Mouse (Mus musculus): Measurements from ENCODE around the gene Tmem217. TPM values are rescaled to one million over a fixed set of nuclear protein-coding genes. Genes with fewer than 3 reads are reported as not detected.

Tmem217 gene
- polyA plus RNA-seq, 1 experiment = not detected

GRCm38 (mm10) chr17:29584306-29584705 lies 32.1 kb upstream of the Tmem217 start:
- TF ChIP-seq POLR2A (IDR thresholded peaks at IDR 0.05; ENCODE audit: low read depth, low read length) = no peak
- H3K4me3 ChIP-seq (ENCODE audit: insufficient read depth, low read length) = no peak overlapping the region
- no peak overlapping the region for H3K27ac ChIP-seq (ENCODE audit: insufficient read depth, low read length)
- no peaks in the 10 kb centered on the region for H3K4me1 ChIP-seq (ENCODE audit: control insufficient read depth, insufficient read depth, low read length)

- TF ChIP-seq POLR2A (IDR thresholded peaks at IDR 0.05; ENCODE audit: low read depth, low read length) (no peak), CTCF (IDR thresholded peaks at IDR 0.05; ENCODE audit: borderline replicate concordance, insufficient read depth, low read length) (no peak)
- H3K4me3 ChIP-seq (ENCODE audit: insufficient read depth, low read length) = no peak overlapping the region
- H3K27ac ChIP-seq (ENCODE audit: insufficient read depth, low read length) = no peak overlapping the region
- H3K4me1 ChIP-seq (ENCODE audit: control insufficient read depth, insufficient read depth, low read length) = no peaks in the 10 kb centered on the region
Observed at GRCm38 (mm10) chr17:29583569-29583968, 31.4 kb upstream of the Tmem217 start.

- no peaks in the 10 kb centered on the region for H3K4me1 ChIP-seq (ENCODE audit: control insufficient read depth, insufficient read depth, low read length)
- TF ChIP-seq POLR2A (IDR thresholded peaks at IDR 0.05; ENCODE audit: low read depth, low read length) = no peak
- TF ChIP-seq CTCF (IDR thresholded peaks at IDR 0.05; ENCODE audit: borderline replicate concordance, insufficient read depth, low read length) = no peak
- H3K27ac ChIP-seq (ENCODE audit: insufficient read depth, low read length) = no peak overlapping the region
- H3K4me3 ChIP-seq (ENCODE audit: insufficient read depth, low read length) = no peak overlapping the region
Observed at GRCm38 (mm10) chr17:29579579-29580126, 27.5 kb upstream of the Tmem217 start.

- Histone ChIP-seq H3K27ac (ENCODE audit: insufficient read depth, low read length) (no peak overlapping the region), H3K4me1 (ENCODE audit: control insufficient read depth, insufficient read depth, low read length) (no peaks in the 10 kb centered on the region), H3K4me3 (ENCODE audit: insufficient read depth, low read length) (no peak overlapping the region)
- TF ChIP-seq CTCF (IDR thresholded peaks at IDR 0.05; ENCODE audit: borderline replicate concordance, insufficient read depth, low read length) = no peak
- no peak for TF ChIP-seq POLR2A (IDR thresholded peaks at IDR 0.05; ENCODE audit: low read depth, low read length)
Observed at GRCm38 (mm10) chr17:29569831-29570230, 17.6 kb upstream of the Tmem217 start.

GRCm38 (mm10) chr17:29568435-29568834 lies 16.2 kb upstream of the Tmem217 start:
- TF ChIP-seq CTCF (IDR thresholded peaks at IDR 0.05; ENCODE audit: borderline replicate concordance, insufficient read depth, low read length) (no peak), POLR2A (IDR thresholded peaks at IDR 0.05; ENCODE audit: low read depth, low read length) (no peak)
- H3K4me3 ChIP-seq (ENCODE audit: insufficient read depth, low read length) = no peak overlapping the region
- no peak overlapping the region for H3K27ac ChIP-seq (ENCODE audit: insufficient read depth, low read length)
- H3K4me1 ChIP-seq (ENCODE audit: control insufficient read depth, insufficient read depth, low read length) = no peaks in the 10 kb centered on the region

GRCm38 (mm10) chr17:29565521-29565920 lies 13.3 kb upstream of the Tmem217 start:
- no peak overlapping the region for H3K4me3 ChIP-seq (ENCODE audit: insufficient read depth, low read length)
- TF ChIP-seq POLR2A (IDR thresholded peaks at IDR 0.05; ENCODE audit: low read depth, low read length) (no peak), CTCF (IDR thresholded peaks at IDR 0.05; ENCODE audit: borderline replicate concordance, insufficient read depth, low read length) (no peak)
- no peak overlapping the region for H3K27ac ChIP-seq (ENCODE audit: insufficient read depth, low read length)
- H3K4me1 ChIP-seq (ENCODE audit: control insufficient read depth, insufficient read depth, low read length) = no peaks in the 10 kb centered on the region

- H3K27ac ChIP-seq (ENCODE audit: insufficient read depth, low read length) = no peak overlapping the region
- no peaks in the 10 kb centered on the region for H3K4me1 ChIP-seq (ENCODE audit: control insufficient read depth, insufficient read depth, low read length)
- H3K4me3 ChIP-seq (ENCODE audit: insufficient read depth, low read length) = no peak overlapping the region
- TF ChIP-seq CTCF (IDR thresholded peaks at IDR 0.05; ENCODE audit: borderline replicate concordance, insufficient read depth, low read length) = no peak
- TF ChIP-seq POLR2A (IDR thresholded peaks at IDR 0.05; ENCODE audit: low read depth, low read length) = no peak
Observed at GRCm38 (mm10) chr17:29558476-29558875, 6.3 kb upstream of the Tmem217 start.

- TF ChIP-seq CTCF (IDR thresholded peaks at IDR 0.05; ENCODE audit: borderline replicate concordance, insufficient read depth, low read length) (no peak), POLR2A (IDR thresholded peaks at IDR 0.05; ENCODE audit: low read depth, low read length) (no peak)
- Histone ChIP-seq H3K4me3 (ENCODE audit: insufficient read depth, low read length) (no peak overlapping the region), H3K27ac (ENCODE audit: insufficient read depth, low read length) (no peak overlapping the region), H3K4me1 (ENCODE audit: control insufficient read depth, insufficient read depth, low read length) (no peaks in the 10 kb centered on the region)
Observed at GRCm38 (mm10) chr17:29556893-29557292, 4.7 kb upstream of the Tmem217 start.

GRCm38 (mm10) chr17:29556456-29556855 lies 4.3 kb upstream of the Tmem217 start:
- Histone ChIP-seq H3K4me1 (ENCODE audit: control insufficient read depth, insufficient read depth, low read length) (no peaks in the 10 kb centered on the region), H3K27ac (ENCODE audit: insufficient read depth, low read length) (no peak overlapping the region), H3K4me3 (ENCODE audit: insufficient read depth, low read length) (no peak overlapping the region)
- TF ChIP-seq POLR2A (IDR thresholded peaks at IDR 0.05; ENCODE audit: low read depth, low read length) (no peak), CTCF (IDR thresholded peaks at IDR 0.05; ENCODE audit: borderline replicate concordance, insufficient read depth, low read length) (no peak)

GRCm38 (mm10) chr17:29554176-29554575 lies 2.0 kb upstream of the Tmem217 start:
- H3K4me3 ChIP-seq (ENCODE audit: insufficient read depth, low read length) = no peak overlapping the region
- TF ChIP-seq CTCF (IDR thresholded peaks at IDR 0.05; ENCODE audit: borderline replicate concordance, insufficient read depth, low read length) (no peak), POLR2A (IDR thresholded peaks at IDR 0.05; ENCODE audit: low read depth, low read length) (no peak)
- H3K27ac ChIP-seq (ENCODE audit: insufficient read depth, low read length) = no peak overlapping the region
- peaks cover 6% of the 10 kb centered on the region; the same call in 1 of the 2 replicates for H3K4me1 ChIP-seq (ENCODE audit: control insufficient read depth, insufficient read depth, low read length)

GRCm38 (mm10) chr17:29551019-29551418 lies 1.2 kb downstream of the Tmem217 start:
- no peak overlapping the region for H3K4me3 ChIP-seq (ENCODE audit: insufficient read depth, low read length)

More at GRCm38 (mm10) chr17:29551019-29551418, 1.2 kb downstream of the Tmem217 start:
- Histone ChIP-seq H3K27ac (ENCODE audit: insufficient read depth, low read length) (no peak overlapping the region), H3K4me1 (ENCODE audit: control insufficient read depth, insufficient read depth, low read length) (peaks cover 6% of the 10 kb centered on the region; the same call in 1 of the 2 replicates)
- TF ChIP-seq POLR2A (IDR thresholded peaks at IDR 0.05; ENCODE audit: low read depth, low read length) = no peak
- no peak for TF ChIP-seq CTCF (IDR thresholded peaks at IDR 0.05; ENCODE audit: borderline replicate concordance, insufficient read depth, low read length)
